Mouse (Mus musculus) limb, embryonic 10.5 days (tissue): ENCODE results near the gene Gja6. TPM values are rescaled to one million over a fixed set of nuclear protein-coding genes. Genes with fewer than 3 reads are reported as not detected.

ENCODE experiments used
- DNase-seq: peaks from one replicate; pipeline ENCODE4 v3.0.0-alpha.2; 2017; ENCODE audit warnings: low spot score
- H3K27ac ChIP-seq: fragments of 300-500 bp; sonication (generic); 2 replicates; pipeline ENCODE4 v1.5.1; 2016; ENCODE audit warnings: mild to moderate bottlenecking
- H3K27me3 ChIP-seq: fragments of 300-500 bp; sonication (generic); 2 replicates; pipeline ENCODE4 v1.6.1; 2016; ENCODE audit warnings: low read depth, mild to moderate bottlenecking; ENCODE audit not compliant: poor library complexity, severe bottlenecking
- H3K36me3 ChIP-seq: fragments of 300-500 bp; sonication (generic); 2 replicates; pipeline ENCODE4 v1.6.1; 2016; ENCODE audit warnings: mild to moderate bottlenecking, moderate library complexity
- H3K4me1 ChIP-seq: fragments of 300-500 bp; sonication (generic); 2 replicates; pipeline ENCODE4 v1.6.1; 2016
- H3K4me3 ChIP-seq: fragments of 300-500 bp; sonication (generic); 2 replicates; pipeline ENCODE4 v1.5.1; 2016; ENCODE audit warnings: mild to moderate bottlenecking, moderate library complexity
- H3K9me3 ChIP-seq: fragments of 300-500 bp; sonication (generic); replicated peaks from 2 replicates; pipeline ENCODE4 v1.6.1; 2016; ENCODE audit warnings: mild to moderate bottlenecking
- WGBS: fragments of 180-500 bp; shearing (Covaris S2); methylation state at CpG from one replicate; pipeline ENCODE4 v1.1.7; 2016; 5-methylcytosine and 5-hydroxymethylcytosine counted together
- polyA plus RNA-seq: library from polyadenylated mRNA; unstranded; fragments of >200 nt; fragmentation: Nextera tagmentation; extraction: Ambion mirVana; gene quantifications from 2 replicates; pipeline ENCODE4 v1.2.1, GENCODE M21; 2016

The Gja6 gene
- polyA plus RNA-seq, 1 experiment from 2014 or later: not detected

GRCm38 (mm10) chrX:160866576-160866975, 40.3 kb downstream of the Gja6 start:
- WGBS: 92% methylated on average over 4 of the region's 4 CpGs
- Histone ChIP-seq H3K9me3 (no peaks in the 10 kb centered on the region), H3K4me3 (no peak overlapping the region), H3K36me3 (no peaks in the 10 kb centered on the region), H3K27ac (no peak overlapping the region), H3K27me3 (peaks cover 96% of the 10 kb centered on the region), H3K4me1 (no peaks in the 10 kb centered on the region)
- DNase-seq: no peak

- H3K27me3 ChIP-seq: peaks cover 89% of the 10 kb centered on the region
- no peaks in the 10 kb centered on the region for H3K4me1 ChIP-seq
- no peak overlapping the region for H3K4me3 ChIP-seq
- H3K27ac ChIP-seq: no peak overlapping the region
- WGBS: 86% methylated on average over 4 of the region's 4 CpGs
- H3K9me3 ChIP-seq: no peaks in the 10 kb centered on the region
- no peak for DNase-seq
- no peaks in the 10 kb centered on the region for H3K36me3 ChIP-seq
These were observed 41.8 kb downstream of the Gja6 start for GRCm38 (mm10) chrX:160865022-160865421.

GRCm38 (mm10) chrX:160863689-160864383, 43.0 kb downstream of the Gja6 start:
- Histone ChIP-seq H3K27me3 (peaks cover 85% of the 10 kb centered on the region), H3K27ac (no peak overlapping the region), H3K4me3 (no peak overlapping the region), H3K9me3 (no peaks in the 10 kb centered on the region), H3K4me1 (no peaks in the 10 kb centered on the region), H3K36me3 (no peaks in the 10 kb centered on the region)
- 93% methylated on average over 4 of the region's 4 CpGs for WGBS
- no peak for DNase-seq

Other genes with a start within 250 kb of the Gja6 start
- gene Ppef1, start 171.3 kb downstream of the Gja6 start, polyA plus RNA-seq: 0.08 TPM in 1 of 2 replicates, not detected in the other
- gene Rs1, start 139.0 kb downstream of the Gja6 start, polyA plus RNA-seq: not detected in 2 replicates
- gene Cdkl5, start 87.7 kb upstream of the Gja6 start, polyA plus RNA-seq: 0.87 and 1.4 TPM in 2 replicates
- gene Scml2, start 210.1 kb upstream of the Gja6 start, polyA plus RNA-seq: 2.4 and 3.0 TPM in 2 replicates